Mouse (Mus musculus) midbrain, embryonic 14.5 days (tissue): ENCODE measurements around the gene Lmf1. TPM values are rescaled to one million over a fixed set of nuclear protein-coding genes. Genes with fewer than 3 reads are reported as not detected.

Experiments
- ATAC-seq: fragments of 200-750 bp; cut with Nextera tagmentation; 2 replicates; pipeline ENCODE4 v1.8.0; 2017; ENCODE audit warnings: moderate number of reproducible peaks, moderate library complexity; ENCODE audit not compliant: low FRiP score, low TSS enrichment
- DNase-seq: peaks from one replicate; pipeline ENCODE4 v3.0.0-alpha.2; 2015
- H3K27ac ChIP-seq: fragments of 300-500 bp; sonication (generic); replicated peaks from 2 replicates; pipeline ENCODE4 v1.5.1; 2014; ENCODE audit warnings: mild to moderate bottlenecking, low read depth, low read length, moderate library complexity
- H3K27me3 ChIP-seq: fragments of 300-500 bp; sonication (generic); 2 replicates; pipeline ENCODE4 v1.6.1; 2014; ENCODE audit warnings: low read length, control low read depth, mixed read lengths; ENCODE audit not compliant: control insufficient read depth, insufficient read depth
- H3K36me3 ChIP-seq: fragments of 300-500 bp; sonication (generic); 2 replicates; pipeline ENCODE4 v1.6.1; 2014; ENCODE audit warnings: low read length, control low read depth; ENCODE audit not compliant: control insufficient read depth, insufficient read depth
- H3K4me1 ChIP-seq: fragments of 300-500 bp; sonication (generic); 2 replicates; pipeline ENCODE4 v1.6.1; 2014; ENCODE audit warnings: mild to moderate bottlenecking, antibody characterized with exemption, low read length, control low read depth; ENCODE audit not compliant: control insufficient read depth, insufficient read depth
- H3K4me2 ChIP-seq: fragments of 300-500 bp; sonication (generic); 2 replicates; pipeline ENCODE4 v1.6.1; 2014; ENCODE audit warnings: mild to moderate bottlenecking, low read length, moderate library complexity
- H3K4me3 ChIP-seq: fragments of 300-500 bp; sonication (generic); replicated peaks from 2 replicates; pipeline ENCODE4 v1.5.1; 2014; ENCODE audit warnings: low read depth, low read length
- H3K9ac ChIP-seq: fragments of 300-500 bp; sonication (generic); replicated peaks from 2 replicates; pipeline ENCODE4 v1.6.1; 2014; ENCODE audit warnings: mild to moderate bottlenecking, low read length, moderate library complexity
- H3K9me3 ChIP-seq: fragments of 300-500 bp; sonication (generic); 2 replicates; pipeline ENCODE4 v1.6.1; 2016; ENCODE audit warnings: low read length, control low read depth, mixed read lengths; ENCODE audit not compliant: control insufficient read depth
- WGBS: fragments of 180-500 bp; shearing (Covaris S2); extraction: QIAGEN DNeasy Blood & Tissue Kit; methylation state at CpG from one replicate; pipeline ENCODE4 v1.1.7; 2014; 5-methylcytosine and 5-hydroxymethylcytosine counted together
- polyA plus RNA-seq: library from polyadenylated mRNA; unstranded; fragments of >200 nt; fragmentation: Nextera tagmentation; extraction: Ambion mirVana; gene quantifications from 2 replicates; pipeline ENCODE4 v1.2.1, GENCODE M21; 2014

The Lmf1 gene
- polyA plus RNA-seq, 1 experiment from 2014 or later = 20.8 TPM

DNA sequence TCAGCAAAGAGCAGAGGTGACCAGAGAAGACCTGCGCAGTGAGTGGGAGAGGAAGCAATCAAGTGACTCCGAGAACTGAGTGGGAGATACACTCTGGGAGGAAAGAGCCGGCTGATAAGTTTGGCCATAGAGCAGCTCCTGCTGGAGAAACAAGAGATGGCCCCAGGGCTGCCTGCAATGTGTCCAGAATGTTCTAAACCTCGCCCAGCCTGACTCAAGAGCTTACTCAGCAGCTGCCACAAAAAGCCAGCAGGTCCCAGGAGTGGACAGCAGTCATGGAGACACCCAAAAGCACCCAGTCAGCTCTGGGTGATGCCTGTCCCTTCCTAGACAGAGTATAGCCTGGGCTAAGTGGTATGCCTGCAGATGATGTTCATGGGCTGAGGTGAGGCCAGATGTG, 44.6 kb downstream of the Lmf1 start:
- peaks cover 12% of the 10 kb centered on the region for H3K4me1 ChIP-seq
- H3K9me3 ChIP-seq = no peaks in the 10 kb centered on the region
- no peaks in the 10 kb centered on the region for H3K27me3 ChIP-seq
- H3K4me2 ChIP-seq = no peak overlapping the region
- no peak for ATAC-seq
- H3K27ac ChIP-seq = no peak overlapping the region
- no peak for DNase-seq
- H3K9ac ChIP-seq = no peak overlapping the region
- H3K4me3 ChIP-seq = no peak overlapping the region
- no peaks in the 10 kb centered on the region for H3K36me3 ChIP-seq
- WGBS = 91% methylated on average over 4 of the region's 4 CpGs

GRCm38 (mm10) chr17:25623935-25624334, 45.0 kb downstream of the Lmf1 start:
- Histone ChIP-seq H3K36me3 (no peaks in the 10 kb centered on the region), H3K4me1 (peaks cover 8% of the 10 kb centered on the region; the same call in 1 of the 2 replicates), H3K4me3 (no peak overlapping the region), H3K9ac (no peak overlapping the region), H3K27me3 (no peaks in the 10 kb centered on the region), H3K9me3 (no peaks in the 10 kb centered on the region), H3K27ac (no peak overlapping the region), H3K4me2 (no peak overlapping the region)
- DNase-seq (no peak), ATAC-seq (no peak)
- 42% methylated on average over 11 of the region's 11 CpGs for WGBS

GRCm38 (mm10) chr17:25624446-25625119, 45.7 kb downstream of the Lmf1 start:
- Histone ChIP-seq H3K4me2 (no peak overlapping the region), H3K9me3 (no peaks in the 10 kb centered on the region), H3K4me1 (peaks cover 8% of the 10 kb centered on the region; the same call in 1 of the 2 replicates), H3K4me3 (no peak overlapping the region), H3K9ac (no peak overlapping the region; the same call in 1 of the 2 replicates), H3K36me3 (no peaks in the 10 kb centered on the region), H3K27me3 (no peaks in the 10 kb centered on the region), H3K27ac (no peak overlapping the region)
- WGBS = 27% methylated on average over 13 of the region's 13 CpGs
- ATAC-seq (no peak), DNase-seq (peak; percentile 33)

GRCm38 (mm10) chr17:25625282-25625681, 46.4 kb downstream of the Lmf1 start:
- peaks cover 8% of the 10 kb centered on the region; the same call in 1 of the 2 replicates for H3K4me1 ChIP-seq
- H3K4me3 ChIP-seq = no peak overlapping the region
- WGBS = 83% methylated on average over 7 of the region's 7 CpGs
- no peaks in the 10 kb centered on the region for H3K9me3 ChIP-seq
- H3K27ac ChIP-seq = no peak overlapping the region
- H3K27me3 ChIP-seq = no peaks in the 10 kb centered on the region
- no peak overlapping the region for H3K4me2 ChIP-seq
- H3K9ac ChIP-seq = no peak overlapping the region
- ATAC-seq (no peak), DNase-seq (no peak)
- no peaks in the 10 kb centered on the region for H3K36me3 ChIP-seq

DNA sequence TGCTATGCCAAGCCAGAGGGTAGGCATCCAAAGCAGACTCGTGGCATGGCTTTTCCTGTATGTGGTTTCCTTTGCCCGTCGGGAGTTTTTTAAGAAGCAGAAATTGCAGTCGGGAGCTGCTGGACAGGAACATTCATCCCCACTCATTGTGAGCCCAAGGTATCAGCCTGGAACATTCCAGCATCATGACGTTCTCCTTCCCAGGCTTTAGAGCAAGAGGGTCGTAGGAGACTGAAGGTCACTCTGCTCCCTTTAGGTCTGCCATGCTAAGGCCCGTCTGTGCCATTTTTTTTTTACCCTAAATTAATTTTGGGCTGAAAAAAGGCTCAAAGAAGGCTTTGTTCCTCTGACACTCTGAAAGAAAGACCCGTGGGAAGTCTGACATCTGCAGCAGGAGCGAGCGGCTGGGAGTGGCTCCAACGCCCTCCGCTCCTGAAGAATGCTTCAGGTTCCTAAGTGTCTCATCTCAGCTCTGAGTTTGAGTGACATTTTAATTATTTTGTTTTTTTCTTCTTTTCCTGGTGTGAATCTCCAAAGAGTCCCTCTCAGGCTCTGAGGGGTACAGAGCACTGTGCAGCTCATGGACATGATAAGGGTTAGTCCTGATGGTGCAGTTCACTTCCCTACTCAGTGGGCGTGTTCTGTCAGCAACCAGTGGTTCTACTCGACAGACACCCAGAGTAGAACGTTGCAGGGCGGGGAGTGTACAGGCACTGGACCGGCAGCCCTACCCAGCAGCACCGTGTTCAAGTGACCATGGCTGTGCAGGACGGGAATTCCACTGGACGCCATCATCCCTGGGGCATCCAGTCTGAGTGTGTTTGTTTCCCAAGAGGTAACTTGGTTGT, 47.5 kb downstream of the Lmf1 start:
- Histone ChIP-seq H3K4me2 (no peak overlapping the region), H3K36me3 (no peaks in the 10 kb centered on the region), H3K4me3 (no peak overlapping the region), H3K27me3 (no peaks in the 10 kb centered on the region), H3K9ac (no peak overlapping the region), H3K27ac (no peak overlapping the region), H3K4me1 (peaks cover 8% of the 10 kb centered on the region; the same call in 1 of the 2 replicates), H3K9me3 (no peaks in the 10 kb centered on the region)
- ATAC-seq (no peak), DNase-seq (no peak)
- 43% methylated on average over 20 of the region's 20 CpGs for WGBS

DNA sequence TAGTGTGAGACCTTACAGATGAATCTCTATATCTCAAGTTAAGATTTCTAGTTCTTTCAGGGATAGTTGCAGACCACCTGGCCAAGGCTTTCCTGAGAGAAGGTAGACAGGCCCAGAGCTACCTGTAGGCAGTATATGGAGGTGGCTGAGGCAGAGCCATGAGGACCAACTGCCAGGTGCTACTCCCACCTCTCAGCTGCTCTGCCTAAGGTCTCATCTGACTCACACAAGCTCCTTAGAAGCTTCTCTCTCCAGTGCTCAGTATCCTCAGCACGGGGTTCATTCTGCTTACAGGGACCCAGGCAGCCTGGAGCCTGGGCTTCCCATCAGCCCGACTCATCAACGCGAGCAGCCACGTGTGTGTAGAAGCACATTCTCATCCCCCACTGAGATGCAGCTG, 51.4 kb downstream of the Lmf1 start:
- DNase-seq (no peak), ATAC-seq (no peak)
- Histone ChIP-seq H3K4me2 (no peak overlapping the region), H3K9ac (no peak overlapping the region), H3K27me3 (no peaks in the 10 kb centered on the region), H3K36me3 (0 out of 2 replicates have a peak, but pooled peaks cover 8% of the 10 kb centered on the region), H3K4me1 (peaks cover 4% of the 10 kb centered on the region; the same call in 1 of the 2 replicates), H3K4me3 (no peak overlapping the region), H3K27ac (no peak overlapping the region), H3K9me3 (no peaks in the 10 kb centered on the region)
- 91% methylated on average over 5 of the region's 5 CpGs for WGBS

DNA sequence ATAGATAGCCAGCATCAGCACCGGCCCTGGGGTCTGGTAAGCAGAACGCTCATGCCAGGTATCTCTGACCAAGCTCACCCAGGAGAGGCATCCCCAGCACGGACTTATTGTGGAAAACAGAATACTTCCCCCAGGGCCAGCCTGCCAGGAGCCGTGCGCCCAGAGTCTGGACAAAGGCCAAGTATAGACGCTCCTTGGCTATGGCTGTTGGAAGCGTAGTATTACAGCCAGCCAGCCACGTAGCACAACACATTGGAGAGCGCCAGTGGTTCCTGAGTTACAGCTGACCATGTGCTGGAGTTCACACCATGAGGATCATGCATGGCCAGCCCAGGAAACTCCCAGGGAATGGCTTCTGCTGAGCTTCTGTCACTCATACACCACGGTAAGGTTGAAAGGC, 55.2 kb downstream of the Lmf1 start:
- no peaks in the 10 kb centered on the region for H3K27me3 ChIP-seq
- DNase-seq (peak; percentile 41), ATAC-seq (no peak)
- 0 out of 2 replicates have a peak, but pooled peaks cover 8% of the 10 kb centered on the region for H3K36me3 ChIP-seq
- no peak overlapping the region for H3K27ac ChIP-seq
- no peak overlapping the region for H3K9ac ChIP-seq
- H3K4me2 ChIP-seq = no peak overlapping the region
- H3K4me1 ChIP-seq = 0 out of 2 replicates have a peak, but pooled peaks cover 5% of the 10 kb centered on the region
- H3K9me3 ChIP-seq = no peaks in the 10 kb centered on the region
- 83% methylated on average over 10 of the region's 10 CpGs for WGBS
- no peak overlapping the region for H3K4me3 ChIP-seq

DNA sequence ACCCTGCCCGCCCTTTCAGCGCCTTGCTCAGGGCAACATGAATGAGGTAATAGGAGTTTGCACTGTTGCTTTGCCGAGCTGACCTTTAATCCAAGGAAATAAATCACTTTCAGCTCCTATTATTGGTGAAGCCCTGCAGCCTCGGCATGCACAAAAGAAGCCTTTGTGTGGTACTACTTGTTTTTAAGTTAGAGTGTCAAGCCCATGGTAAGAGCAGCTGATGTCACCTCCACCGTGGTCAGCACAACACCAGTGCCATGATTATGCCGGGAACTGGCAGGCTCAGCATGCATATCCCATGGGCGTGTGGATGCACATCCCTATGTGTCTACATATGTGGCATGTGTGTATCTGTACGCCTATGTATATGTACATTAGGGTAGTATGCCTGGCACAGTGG, 56.5 kb downstream of the Lmf1 start:
- Histone ChIP-seq H3K9ac (no peak overlapping the region), H3K9me3 (no peaks in the 10 kb centered on the region), H3K36me3 (0 out of 2 replicates have a peak, but pooled peaks cover 8% of the 10 kb centered on the region), H3K4me3 (no peak overlapping the region), H3K27me3 (no peaks in the 10 kb centered on the region), H3K27ac (no peak overlapping the region), H3K4me1 (0 out of 2 replicates have a peak, but pooled peaks cover 5% of the 10 kb centered on the region), H3K4me2 (no peak overlapping the region)
- WGBS = 59% methylated on average over 8 of the region's 8 CpGs
- no peak for DNase-seq
- ATAC-seq = no peak
